Mouse (Mus musculus): ENCODE measurements around the gene Usp49.
A peak's percentile ranks its signal among the peaks of the same experiment; 100 is the strongest.
"Not testable (repeated sequence)": the region's sequence is repeated elsewhere in the genome, so short reads cannot be mapped to it uniquely, and the experiment has no call there.

Gene Usp49

GRCm38 (mm10) chr17:47630678-47631065 lies at the start of gene Usp49:
Usp49 (plus strand) TSS chr17:47630690.
- ATAC-seq (ENCODE audit: insufficient number of reproducible peaks, low FRiP score, low TSS enrichment): no peak

DNA sequence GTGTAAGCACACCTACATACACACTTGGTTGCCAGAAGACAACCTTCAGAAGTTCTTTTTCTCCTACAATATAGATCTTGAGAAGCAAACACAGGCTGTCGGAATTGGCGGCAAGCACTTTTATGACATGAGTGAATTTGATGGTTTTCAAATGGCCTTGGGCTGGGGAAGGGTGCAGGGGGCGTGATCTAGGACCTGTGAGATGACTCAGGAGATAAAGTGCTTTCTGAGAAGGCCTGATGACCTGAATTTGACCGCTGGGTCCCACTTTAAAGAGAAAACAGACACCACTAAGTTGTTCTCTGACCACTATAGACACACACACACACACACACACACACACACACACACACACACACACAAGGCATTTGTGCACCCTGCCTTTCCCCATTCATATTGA lies 49.5 kb upstream of the Usp49 start:
- no peak for ATAC-seq (ENCODE audit: insufficient number of reproducible peaks, low FRiP score, low TSS enrichment)

- no peak for ATAC-seq (ENCODE audit: insufficient number of reproducible peaks, low FRiP score, low TSS enrichment)
Measured at GRCm38 (mm10) chr17:47588517-47588916, 42.0 kb upstream of the Usp49 start.

- ATAC-seq (ENCODE audit: insufficient number of reproducible peaks, low FRiP score, low TSS enrichment): no peak
Measured at GRCm38 (mm10) chr17:47591073-47591472, 39.4 kb upstream of the Usp49 start.

DNA sequence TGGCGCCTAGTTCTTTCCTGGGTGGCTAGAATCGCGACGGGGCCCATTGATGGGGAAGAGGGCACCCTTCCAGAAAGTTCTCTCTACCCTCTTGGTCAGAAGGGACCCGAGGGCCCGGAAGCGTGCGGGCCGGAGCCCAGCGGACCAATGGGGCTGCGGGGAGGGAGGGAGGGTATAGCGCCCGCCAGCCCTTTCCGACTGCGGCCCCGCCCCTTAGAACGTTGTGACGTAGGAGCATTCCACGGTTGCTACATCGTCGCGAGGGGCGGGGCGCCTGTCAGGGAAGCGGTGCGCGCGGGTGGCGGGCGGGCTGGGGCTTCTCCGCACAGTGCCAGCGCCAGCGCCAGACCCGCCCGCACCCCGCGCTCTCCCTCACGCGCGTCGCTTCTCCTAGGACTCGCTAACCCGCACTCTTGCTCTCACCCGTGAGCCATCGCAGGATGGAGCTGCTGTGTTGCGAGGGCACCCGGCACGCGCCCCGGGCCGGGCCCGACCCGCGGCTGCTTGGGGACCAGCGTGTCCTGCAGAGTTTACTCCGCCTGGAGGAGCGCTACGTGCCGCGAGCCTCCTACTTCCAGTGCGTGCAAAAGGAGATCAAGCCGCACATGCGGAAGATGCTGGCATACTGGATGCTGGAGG lies 37.2 kb upstream of the Usp49 start:
- ATAC-seq (ENCODE audit: insufficient number of reproducible peaks, low FRiP score, low TSS enrichment): peak; percentile 71

DNA sequence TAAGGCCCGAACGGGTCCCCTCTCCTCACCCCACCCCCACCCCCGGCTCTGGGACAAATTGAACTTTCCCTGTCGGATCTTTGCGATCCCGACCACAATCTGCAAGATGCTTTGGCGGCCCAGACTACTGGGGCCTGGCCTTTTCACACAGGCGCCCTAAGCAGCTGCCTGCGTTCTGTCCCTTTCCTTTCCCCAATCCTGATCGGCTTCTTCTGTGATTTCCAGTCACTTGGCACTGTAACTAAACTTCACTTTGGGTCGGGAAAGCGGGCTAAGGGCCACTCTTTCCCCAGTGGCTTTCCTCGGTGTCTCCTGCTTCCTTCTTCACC lies 36.7 kb upstream of the Usp49 start:
- no peak for ATAC-seq (ENCODE audit: insufficient number of reproducible peaks, low FRiP score, low TSS enrichment)

- no peak for ATAC-seq (ENCODE audit: insufficient number of reproducible peaks, low FRiP score, low TSS enrichment)
Measured at GRCm38 (mm10) chr17:47594183-47594968, 36.1 kb upstream of the Usp49 start.

GRCm38 (mm10) chr17:47594969-47595247 lies 35.6 kb upstream of the Usp49 start:
- no peak for ATAC-seq (ENCODE audit: insufficient number of reproducible peaks, low FRiP score, low TSS enrichment)

DNA sequence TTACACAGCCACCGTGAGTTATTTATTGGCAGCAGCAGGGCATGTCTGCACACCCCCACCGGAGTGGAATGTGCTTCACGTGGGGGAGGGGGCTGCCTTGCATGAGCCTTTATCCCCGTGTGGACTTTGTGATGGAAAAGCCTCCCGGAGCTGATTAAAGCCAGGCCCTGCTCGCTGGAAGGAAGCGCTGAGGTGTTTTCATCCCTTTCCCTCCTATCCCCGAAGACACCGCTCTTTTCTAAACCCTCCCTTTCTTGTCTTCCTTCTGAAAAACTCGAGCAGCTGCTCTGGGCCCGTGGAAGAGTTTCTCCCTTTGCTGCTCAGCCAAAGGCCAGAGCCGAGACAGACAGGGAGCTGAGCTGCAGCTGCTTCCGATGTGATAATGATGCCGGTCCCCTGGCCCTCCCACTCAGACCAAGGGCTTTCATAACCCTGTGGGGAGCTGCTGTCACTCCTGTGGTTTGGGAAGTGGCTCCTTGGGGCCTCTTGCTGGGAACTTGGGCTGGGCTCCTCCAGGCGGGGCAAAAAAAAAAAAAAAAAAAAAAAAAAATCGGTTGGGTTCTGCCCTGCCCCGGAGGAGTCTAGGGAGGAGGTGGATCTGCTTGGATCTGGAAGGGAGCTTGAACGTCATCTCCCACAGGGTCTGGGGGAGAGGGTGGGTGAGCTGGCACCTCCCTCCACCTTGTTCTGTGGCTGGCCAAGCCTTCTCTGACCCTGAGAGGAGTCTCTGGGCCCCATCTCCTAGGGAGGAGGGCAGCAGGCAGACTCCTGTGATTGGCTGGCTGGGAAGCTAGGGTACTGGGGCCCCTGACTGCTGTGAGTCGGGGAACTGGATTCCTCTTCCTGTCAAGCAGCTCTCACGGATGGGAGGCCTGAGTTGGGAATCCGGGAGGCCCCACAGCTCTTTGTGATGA lies 35.0 kb upstream of the Usp49 start:
- no peak for ATAC-seq (ENCODE audit: insufficient number of reproducible peaks, low FRiP score, low TSS enrichment)

- no peak for ATAC-seq (ENCODE audit: insufficient number of reproducible peaks, low FRiP score, low TSS enrichment)
Measured at GRCm38 (mm10) chr17:47596162-47596838, 34.2 kb upstream of the Usp49 start.

DNA sequence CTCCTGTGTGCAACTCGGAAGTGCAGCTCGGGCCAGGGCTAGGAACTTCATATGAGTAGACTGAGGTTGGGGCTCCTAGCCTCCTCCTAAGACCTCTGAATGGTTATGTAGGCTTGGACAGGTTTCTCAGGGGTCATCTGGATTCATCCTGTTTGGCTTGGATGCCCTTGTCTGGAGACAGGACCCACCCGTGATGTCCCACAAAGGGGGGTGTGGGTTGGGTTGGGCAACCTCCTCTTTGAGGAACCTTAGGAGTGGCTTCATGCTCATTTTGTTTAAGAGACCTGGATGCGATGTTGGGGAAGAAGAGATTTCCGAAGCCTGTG lies 33.7 kb upstream of the Usp49 start:
- no peak for ATAC-seq (ENCODE audit: insufficient number of reproducible peaks, low FRiP score, low TSS enrichment)

- no peak for ATAC-seq (ENCODE audit: insufficient number of reproducible peaks, low FRiP score, low TSS enrichment)
Measured at GRCm38 (mm10) chr17:47597261-47597660, 33.2 kb upstream of the Usp49 start.

DNA sequence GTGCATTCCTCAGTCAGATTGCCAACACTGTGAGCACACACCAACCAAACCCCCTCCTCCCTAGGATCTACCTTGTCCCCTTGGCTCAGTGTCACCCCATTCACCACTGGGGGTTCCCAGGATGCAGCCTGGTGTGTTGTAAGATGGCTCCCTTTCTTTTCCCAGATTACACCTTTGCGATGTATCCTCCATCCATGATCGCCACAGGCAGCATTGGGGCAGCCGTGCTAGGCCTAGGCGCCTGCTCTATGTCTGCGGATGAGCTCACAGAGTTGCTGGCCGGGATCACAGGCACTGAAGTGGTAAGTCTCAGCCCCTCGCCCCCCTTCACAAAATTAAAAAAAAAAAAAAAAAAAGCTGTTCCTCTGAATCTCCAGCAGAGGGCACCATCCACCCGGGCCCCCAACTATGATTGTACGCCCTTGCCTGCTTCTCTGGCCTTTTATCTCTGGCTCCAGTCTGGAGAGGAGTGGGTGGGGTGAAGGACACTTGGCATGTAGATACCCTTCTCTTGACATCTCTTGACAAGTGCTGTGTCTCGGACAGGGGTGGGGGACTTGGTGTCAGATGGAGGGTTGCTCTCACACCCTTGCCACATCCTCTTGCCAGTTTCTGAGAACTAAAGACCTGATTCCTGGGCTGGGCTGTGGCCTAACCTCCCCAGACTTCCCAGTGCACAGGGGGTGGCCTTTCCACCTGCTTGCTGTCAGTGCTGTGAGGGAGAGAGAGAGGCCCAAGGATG lies 32.5 kb upstream of the Usp49 start:
- ATAC-seq (ENCODE audit: insufficient number of reproducible peaks, low FRiP score, low TSS enrichment): no peak

- ATAC-seq (ENCODE audit: insufficient number of reproducible peaks, low FRiP score, low TSS enrichment): not testable (repeated sequence)
Measured at GRCm38 (mm10) chr17:47598580-47599304, 31.7 kb upstream of the Usp49 start.

DNA sequence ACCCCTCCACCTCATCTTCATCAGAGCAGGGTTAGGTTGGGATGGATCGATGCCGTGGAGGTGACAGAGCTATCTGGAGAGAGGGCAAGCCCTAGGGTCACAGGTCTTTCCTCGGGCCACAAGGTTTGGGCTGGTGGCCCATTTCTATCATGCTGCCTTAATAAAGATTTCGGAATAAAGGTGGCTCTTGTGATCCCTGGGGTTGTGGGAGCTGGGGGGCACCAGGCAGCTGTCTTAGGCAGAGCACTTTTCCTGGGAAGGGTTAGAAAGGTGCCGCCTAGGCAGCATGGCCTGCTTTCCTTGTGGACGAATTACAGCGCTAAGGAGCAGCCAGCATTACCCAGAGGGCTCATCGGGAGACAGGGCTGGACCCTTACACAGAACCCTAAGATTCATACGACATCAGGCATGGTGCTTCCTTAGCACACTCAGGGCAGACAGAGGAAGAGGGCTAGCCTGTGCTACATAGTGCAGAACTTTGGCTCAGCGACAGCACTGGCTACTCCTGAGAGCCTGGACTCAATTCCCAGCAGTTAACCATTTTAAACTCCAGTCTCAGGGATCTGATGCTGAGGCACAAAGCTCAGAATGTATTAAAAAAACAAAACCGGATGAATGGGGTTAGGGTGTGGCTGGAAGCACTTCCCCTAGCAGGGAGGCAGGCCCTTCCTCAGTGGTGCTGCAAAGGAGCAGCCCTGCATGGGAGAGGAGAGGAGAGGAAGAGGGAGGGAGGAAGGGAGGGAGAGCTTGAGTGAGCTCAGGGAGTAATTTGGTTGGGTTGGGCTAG lies 30.8 kb upstream of the Usp49 start:
- ATAC-seq (ENCODE audit: insufficient number of reproducible peaks, low FRiP score, low TSS enrichment): no peak

DNA sequence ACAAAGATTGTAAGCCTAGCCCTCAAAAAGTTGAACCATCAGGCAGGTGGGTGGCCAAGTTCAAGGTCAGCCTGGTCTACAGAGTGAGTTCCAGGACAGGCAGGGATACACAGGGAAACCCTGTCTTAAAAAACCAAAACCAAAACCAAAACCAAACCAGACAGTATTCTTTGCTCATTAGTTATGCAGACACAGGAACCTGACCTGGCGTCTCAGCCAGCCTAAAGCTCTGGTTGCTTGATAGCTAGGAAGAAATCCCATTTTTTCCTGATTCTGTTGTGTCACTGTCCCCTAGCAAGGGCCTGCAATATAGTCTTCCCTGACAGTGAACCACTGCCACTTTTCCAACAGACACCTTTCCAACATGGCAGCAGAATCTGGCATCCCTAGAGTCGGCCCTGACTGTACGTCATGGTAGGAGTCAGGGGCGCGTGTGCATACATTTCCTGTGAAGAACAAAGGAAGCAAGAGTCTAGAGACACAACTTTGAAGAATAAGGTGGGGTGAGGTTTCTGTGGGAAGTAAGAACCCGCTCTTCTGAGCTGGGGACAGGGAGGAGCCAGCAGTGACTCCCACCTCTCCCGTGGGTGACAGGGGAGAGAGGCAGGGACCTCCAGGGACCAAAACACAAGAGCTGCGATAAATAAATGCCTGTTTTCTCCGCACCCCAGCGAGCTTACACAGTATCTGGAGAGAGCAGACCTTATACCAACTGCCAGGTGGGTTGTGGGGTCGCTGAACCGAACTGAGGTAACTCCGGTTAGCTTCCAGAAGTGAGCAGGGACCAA lies 29.7 kb upstream of the Usp49 start:
- no peak for ATAC-seq (ENCODE audit: insufficient number of reproducible peaks, low FRiP score, low TSS enrichment)

GRCm38 (mm10) chr17:47601389-47601755 lies 29.1 kb upstream of the Usp49 start:
- ATAC-seq (ENCODE audit: insufficient number of reproducible peaks, low FRiP score, low TSS enrichment): no peak

GRCm38 (mm10) chr17:47602289-47602688 lies 28.2 kb upstream of the Usp49 start:
- ATAC-seq (ENCODE audit: insufficient number of reproducible peaks, low FRiP score, low TSS enrichment): no peak

All from cerebellum, adult (tissue).